Mouse (Mus musculus) bone marrow macrophage, adult 2 months (primary cell): ENCODE results near the gene 1110008L16Rik. TPM values are rescaled to one million over a fixed set of nuclear protein-coding genes. Genes with fewer than 3 reads are reported as not detected.
"Not testable (repeated sequence)": the region's sequence is repeated elsewhere in the genome, so short reads cannot be mapped to it uniquely, and the experiment has no call there.

Experiments used
- H3K27ac ChIP-seq: 2 replicates; pipeline ENCODE4 v1.5.1; 2012; ENCODE audit warnings: low read depth, low read length; ENCODE audit not compliant: insufficient read depth
- H3K4me1 ChIP-seq: 2 replicates; pipeline ENCODE4 v1.6.1; 2012; ENCODE audit warnings: low read length; ENCODE audit not compliant: control insufficient read depth, insufficient read depth
- H3K4me3 ChIP-seq: 2 replicates; pipeline ENCODE4 v1.5.1; 2012; ENCODE audit warnings: mild to moderate bottlenecking, low read length, moderate library complexity; ENCODE audit not compliant: insufficient read depth
- CTCF ChIP-seq: IDR thresholded peaks from 2 replicates; pipeline ENCODE4 v1.5.1; 2012; ENCODE audit warnings: low read depth, mild to moderate bottlenecking, low read length, moderate library complexity
- POLR2A ChIP-seq: IDR thresholded peaks from 2 replicates; pipeline ENCODE4 v1.6.1; 2012; ENCODE audit warnings: mild to moderate bottlenecking, low read depth, low read length, borderline replicate concordance
- polyA plus RNA-seq: library from polyadenylated mRNA; stranded (reverse); fragments of >200 nt; gene quantifications from 2 replicates; pipeline ENCODE4 v1.2.4, GENCODE M21; 2012; ENCODE audit not compliant: missing spikeins, insufficient read depth, insufficient read length

Gene 1110008L16Rik
- polyA plus RNA-seq, 1 experiment: 9.8 TPM

DNA sequence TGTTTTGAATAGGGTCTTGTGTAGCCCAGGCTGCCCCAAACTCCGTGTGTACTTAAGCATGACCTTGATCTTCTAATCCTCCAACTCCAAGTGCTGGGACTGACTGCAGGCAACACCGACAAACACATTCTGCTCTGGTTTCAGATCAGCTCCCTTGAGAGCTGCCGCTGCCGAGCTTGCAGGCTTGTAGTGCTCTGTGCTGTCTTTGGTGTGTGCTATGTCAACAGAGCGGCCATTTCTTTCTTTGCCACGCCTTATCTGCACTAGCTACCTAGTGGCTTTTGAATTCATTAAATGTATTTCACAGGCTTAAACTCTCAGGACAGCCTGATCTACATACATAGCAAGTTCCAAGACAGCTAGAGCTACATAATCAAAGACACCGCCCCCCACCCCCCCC lies 34.3 kb downstream of the 1110008L16Rik start:
- Histone ChIP-seq H3K4me3 (no peak overlapping the region), H3K27ac (no peak overlapping the region), H3K4me1 (no peaks in the 10 kb centered on the region)
- TF ChIP-seq CTCF (no peak), POLR2A (no peak)

- not testable (repeated sequence) for H3K27ac ChIP-seq, H3K4me3 ChIP-seq, H3K4me1 ChIP-seq
Measured at GRCm38 (mm10) chr12:55338490-55338889, 39.1 kb downstream of the 1110008L16Rik start.

GRCm38 (mm10) chr12:55343045-55343444 lies 43.7 kb downstream of the 1110008L16Rik start:
- not testable (repeated sequence) for H3K4me3 ChIP-seq, H3K27ac ChIP-seq
- H3K4me1 ChIP-seq: peaks cover 12% of the 10 kb centered on the region

DNA sequence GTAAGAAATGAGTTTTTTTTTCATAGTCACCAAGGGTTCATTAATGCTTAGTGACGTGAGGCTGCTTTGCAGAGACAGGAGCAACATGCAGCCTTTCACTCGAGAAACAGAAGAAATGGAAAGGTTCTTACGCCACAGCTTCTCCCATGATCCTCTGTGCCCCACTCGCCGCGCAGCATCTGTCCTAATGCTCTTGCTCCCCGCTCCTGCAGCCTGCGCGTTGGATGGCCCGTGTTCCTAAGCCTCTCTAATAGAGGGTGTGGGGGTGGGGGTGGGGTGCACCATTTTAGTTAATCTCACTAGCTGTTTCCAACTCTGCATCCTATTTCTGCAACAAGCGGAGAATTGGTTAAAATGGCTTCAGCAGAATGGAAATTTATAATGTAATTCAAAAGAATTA lies 44.6 kb downstream of the 1110008L16Rik start:
- Histone ChIP-seq H3K4me3 (no peak overlapping the region), H3K4me1 (peaks cover 12% of the 10 kb centered on the region), H3K27ac (no peak overlapping the region)
- no peak for TF ChIP-seq POLR2A
- TF ChIP-seq CTCF: no peak

DNA sequence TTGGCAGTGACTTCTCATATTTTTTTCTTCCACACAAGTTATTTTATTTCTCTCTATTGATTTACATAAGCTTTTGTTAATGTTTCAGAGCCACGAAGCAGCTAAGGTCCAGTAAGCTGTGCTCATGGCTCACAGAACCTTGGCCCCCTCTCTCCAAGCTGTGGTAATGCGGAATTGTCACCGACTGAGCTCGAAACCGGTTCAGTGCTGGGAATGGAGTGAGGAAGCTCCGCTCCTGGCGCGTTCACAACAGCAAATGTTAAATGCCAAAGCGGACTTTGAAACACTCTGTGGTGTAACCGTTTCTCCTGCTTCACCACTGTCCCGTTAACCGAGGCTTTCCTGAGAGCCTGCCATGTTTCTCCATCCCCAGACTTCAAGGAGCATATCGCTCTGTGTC lies 45.2 kb downstream of the 1110008L16Rik start:
- no peak for TF ChIP-seq CTCF
- no peak for TF ChIP-seq POLR2A
- Histone ChIP-seq H3K4me1 (peaks cover 12% of the 10 kb centered on the region), H3K4me3 (no peak overlapping the region), H3K27ac (no peak overlapping the region)

DNA sequence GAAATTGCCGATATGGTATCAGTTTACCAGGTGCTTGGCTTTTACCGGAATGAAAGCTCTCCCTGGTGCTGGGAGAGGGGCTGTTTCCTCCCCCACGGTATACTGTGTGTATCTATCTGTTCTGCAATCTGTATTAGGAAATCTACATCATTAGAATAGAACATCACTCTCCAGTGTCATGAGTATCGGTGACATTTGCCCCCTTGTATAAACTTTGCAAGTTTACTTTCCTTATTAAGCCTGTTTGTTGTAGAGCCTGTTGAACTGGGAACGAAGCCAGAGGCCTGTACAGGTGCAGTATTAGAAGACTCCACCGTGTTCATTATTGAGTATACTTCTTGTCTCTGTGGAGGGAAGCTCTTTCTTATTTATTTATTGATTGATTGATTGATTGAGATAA lies 54.0 kb downstream of the 1110008L16Rik start:
- Histone ChIP-seq H3K4me3 (no peak overlapping the region), H3K4me1 (peaks cover 3% of the 10 kb centered on the region; the same call in 1 of the 2 replicates), H3K27ac (no peak overlapping the region)
- TF ChIP-seq CTCF: no peak
- no peak for TF ChIP-seq POLR2A

DNA sequence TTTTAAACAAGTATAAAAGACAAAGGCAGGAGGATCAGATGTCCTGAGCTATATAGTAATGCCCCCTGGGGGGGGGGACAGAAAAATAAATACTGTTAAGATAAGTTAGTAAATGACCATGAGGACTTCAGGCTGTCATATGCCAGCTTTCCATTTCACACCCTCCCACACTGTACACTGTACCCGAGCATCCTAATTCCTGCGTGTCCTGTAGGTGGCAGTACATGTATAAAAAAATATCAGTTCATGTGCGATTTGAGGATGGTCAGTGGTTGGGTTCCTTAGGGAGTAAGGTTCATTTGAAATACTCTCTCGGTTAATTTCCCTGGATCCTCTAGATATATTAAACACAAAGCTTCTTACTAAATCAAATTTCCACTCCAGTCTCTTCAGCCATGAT lies 55.5 kb downstream of the 1110008L16Rik start:
- TF ChIP-seq POLR2A (no peak), CTCF (no peak)
- Histone ChIP-seq H3K4me1 (peaks cover 5% of the 10 kb centered on the region; the same call in 1 of the 2 replicates), H3K27ac (no peak overlapping the region), H3K4me3 (no peak overlapping the region)

DNA sequence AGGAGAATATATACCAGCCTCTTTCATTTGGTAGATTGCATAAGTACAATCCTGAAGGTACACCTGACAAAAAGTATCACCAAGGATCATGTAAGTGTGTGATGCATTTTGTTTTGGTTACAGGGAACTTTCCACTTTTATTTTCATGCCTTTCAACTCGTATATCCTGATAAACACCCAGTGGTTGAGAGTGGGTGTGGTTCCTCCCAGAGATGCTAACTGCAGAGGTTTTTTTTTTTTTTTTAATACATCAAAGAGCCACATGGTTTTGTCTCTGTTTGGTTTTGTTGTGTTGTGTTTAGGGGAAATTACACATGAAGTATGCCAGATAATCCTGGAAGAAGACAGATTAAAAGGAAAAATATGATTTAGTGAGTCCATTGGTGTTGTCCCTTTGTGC lies 57.9 kb downstream of the 1110008L16Rik start:
- Histone ChIP-seq H3K27ac (no peak overlapping the region), H3K4me1 (peaks cover 18% of the 10 kb centered on the region), H3K4me3 (no peak overlapping the region)
- no peak for TF ChIP-seq CTCF
- no peak for TF ChIP-seq POLR2A

GRCm38 (mm10) chr12:55360929-55361328 lies 61.6 kb downstream of the 1110008L16Rik start:
- Histone ChIP-seq H3K27ac (no peak overlapping the region), H3K4me3 (no peak overlapping the region), H3K4me1 (peaks cover 24% of the 10 kb centered on the region)
- no peak for TF ChIP-seq CTCF
- no peak for TF ChIP-seq POLR2A

- TF ChIP-seq POLR2A: no peak
- TF ChIP-seq CTCF: no peak
- Histone ChIP-seq H3K27ac (no peak overlapping the region), H3K4me3 (no peak overlapping the region), H3K4me1 (peaks cover 30% of the 10 kb centered on the region)
Measured at GRCm38 (mm10) chr12:55365083-55365482, 65.7 kb downstream of the 1110008L16Rik start.

DNA sequence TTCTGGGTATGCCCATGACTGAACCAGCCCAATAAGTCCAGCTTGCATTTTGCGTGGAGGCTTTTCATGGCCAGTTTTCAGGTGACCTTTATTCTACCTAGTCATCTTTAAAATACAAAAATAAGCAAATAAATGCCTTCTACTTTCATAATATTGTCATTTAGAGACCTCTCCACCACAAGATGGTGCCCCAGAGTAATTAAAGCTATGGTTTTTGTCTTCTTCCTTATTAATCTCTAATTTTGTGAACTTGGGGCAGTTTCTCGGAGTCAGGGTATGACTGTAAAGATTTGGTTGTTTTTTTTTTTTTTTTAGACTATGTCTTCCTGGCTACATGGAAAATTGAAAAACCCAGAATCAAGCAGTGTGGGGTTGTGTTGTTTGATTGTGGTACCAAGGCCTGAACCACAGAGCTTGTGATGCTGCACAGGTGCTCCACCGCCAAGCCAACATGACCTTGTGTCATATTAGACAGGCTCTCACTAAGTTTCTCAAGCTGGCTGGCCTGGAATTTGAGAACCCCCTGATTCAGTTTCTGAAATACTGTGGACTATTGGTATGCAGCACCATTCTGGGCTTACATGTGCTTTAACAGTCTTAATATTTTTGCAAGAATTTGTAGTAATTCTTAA lies 73.2 kb downstream of the 1110008L16Rik start:
- TF ChIP-seq POLR2A: no peak
- H3K4me1 ChIP-seq: peaks cover 12% of the 10 kb centered on the region
- no peak overlapping the region for H3K4me3 ChIP-seq
- H3K27ac ChIP-seq: no peak overlapping the region
